Mouse (Mus musculus) urinary bladder, adult 2 months (tissue): ENCODE results near the gene Itga1. TPM values are rescaled to one million over a fixed set of nuclear protein-coding genes. Genes with fewer than 3 reads are reported as not detected.

ENCODE experiments used
- DNase-seq: peaks from one replicate; pipeline ENCODE4 v3.0.0; 2022; ENCODE audit warnings: low spot score
- polyA plus RNA-seq: library from polyadenylated mRNA; depleted of rRNA; stranded (reverse); fragments of >200 nt; gene quantifications from 2 replicates; pipeline ENCODE4 v1.2.3, GENCODE M21; 2012

Itga1 gene
- polyA plus RNA-seq, 1 experiment: 48.4 TPM

GRCm38 (mm10) chr13:115098227-115098626, 3.5 kb downstream of the Itga1 start:
- DNase-seq: no peak

GRCm38 (mm10) chr13:115096965-115097364, 4.8 kb downstream of the Itga1 start:
- DNase-seq: no peak

GRCm38 (mm10) chr13:115096216-115096615, 5.5 kb downstream of the Itga1 start:
- no peak for DNase-seq

GRCm38 (mm10) chr13:115095392-115095791, 6.4 kb downstream of the Itga1 start:
- DNase-seq: no peak

GRCm38 (mm10) chr13:115091511-115091910, 10.3 kb downstream of the Itga1 start:
- no peak for DNase-seq

- DNase-seq: no peak
These were observed 10.8 kb downstream of the Itga1 start for GRCm38 (mm10) chr13:115090977-115091445.

GRCm38 (mm10) chr13:115090069-115090976, 11.4 kb downstream of the Itga1 start, which contains the start of gene Pelo:
Pelo (minus strand) TSS chr13:115090186.
- DNase-seq: peak; percentile 93

- DNase-seq: peak; percentile 42
These were observed 12.3 kb downstream of the Itga1 start for GRCm38 (mm10) chr13:115089395-115090025.

- DNase-seq: no peak
These were observed 12.8 kb downstream of the Itga1 start for GRCm38 (mm10) chr13:115089020-115089394.

GRCm38 (mm10) chr13:115085974-115086373, 15.8 kb downstream of the Itga1 start:
- DNase-seq: no peak

- DNase-seq: no peak
These were observed 19.4 kb downstream of the Itga1 start for GRCm38 (mm10) chr13:115082339-115082738.

GRCm38 (mm10) chr13:115079996-115080585, 21.7 kb downstream of the Itga1 start:
- DNase-seq: no peak

- no peak for DNase-seq
These were observed 22.6 kb downstream of the Itga1 start for GRCm38 (mm10) chr13:115078997-115079685.

- DNase-seq: no peak
These were observed 24.2 kb downstream of the Itga1 start for GRCm38 (mm10) chr13:115077346-115078134.

- no peak for DNase-seq
These were observed 29.4 kb downstream of the Itga1 start for GRCm38 (mm10) chr13:115072386-115072785.

- DNase-seq: no peak
These were observed 30.3 kb downstream of the Itga1 start for GRCm38 (mm10) chr13:115071431-115071830.

GRCm38 (mm10) chr13:115067968-115068330, 33.8 kb downstream of the Itga1 start:
- no peak for DNase-seq

GRCm38 (mm10) chr13:115067324-115067967, 34.3 kb downstream of the Itga1 start:
- no peak for DNase-seq

- no peak for DNase-seq
These were observed 44.2 kb downstream of the Itga1 start for GRCm38 (mm10) chr13:115057555-115057954.

- DNase-seq: no peak
These were observed 47.0 kb downstream of the Itga1 start for GRCm38 (mm10) chr13:115054783-115055182.

- no peak for DNase-seq
These were observed 49.2 kb downstream of the Itga1 start for GRCm38 (mm10) chr13:115052568-115052967.
